Mouse (Mus musculus): ENCODE data around the gene Wdr3. TPM values are rescaled to one million over a fixed set of nuclear protein-coding genes. Genes with fewer than 3 reads are reported as not detected.

The Wdr3 gene
- polyA plus RNA-seq, 1 experiment from 2014 or later, result 43.6 TPM

DNA sequence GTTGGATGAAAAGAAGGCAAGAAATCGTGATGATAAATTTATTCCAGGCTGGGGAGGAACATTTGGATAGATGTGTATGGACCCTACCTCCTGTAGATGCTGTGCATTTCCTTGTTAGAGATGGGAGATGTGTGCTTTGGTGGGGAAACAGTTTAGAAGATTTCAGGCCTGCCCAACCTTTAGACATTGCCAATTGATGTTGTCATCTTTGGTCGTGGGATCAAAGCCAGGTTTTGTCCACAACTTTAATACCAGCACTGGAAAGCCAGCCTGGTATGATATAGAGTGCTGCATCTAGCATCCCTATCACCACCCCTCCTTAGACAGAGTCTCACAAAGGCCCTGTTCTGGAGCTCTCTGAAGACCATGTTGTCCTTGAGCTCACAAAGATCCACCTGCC, 1.3 kb upstream of the Wdr3 start:
- no peak overlapping the region for H3K4me3 ChIP-seq (replicated peaks; ENCODE audit: low read length)
- H3K36me3 ChIP-seq (ENCODE audit: control insufficient read depth, insufficient read depth, low read length), result peaks cover 9% of the 10 kb centered on the region; the same call in 1 of the 2 replicates
- no peak overlapping the region for H3K4me2 ChIP-seq (ENCODE audit: low read depth, low read length)
- no peak for ATAC-seq (ENCODE audit: insufficient read depth, low FRiP score)
- no peak overlapping the region for H3K27ac ChIP-seq (ENCODE audit: low read length)
- H3K4me1 ChIP-seq (ENCODE audit: control insufficient read depth, insufficient read depth, low read length), result peaks cover 10% of the 10 kb centered on the region
- no peaks in the 10 kb centered on the region for H3K9me3 ChIP-seq (replicated peaks; ENCODE audit: control insufficient read depth, low read length)
- WGBS, result 84% methylated on average over 2 of the region's 2 CpGs
- H3K9ac ChIP-seq (ENCODE audit: low read length), result no peak overlapping the region
- no peaks in the 10 kb centered on the region for H3K27me3 ChIP-seq (ENCODE audit: control insufficient read depth, insufficient read depth, low read length)

DNA sequence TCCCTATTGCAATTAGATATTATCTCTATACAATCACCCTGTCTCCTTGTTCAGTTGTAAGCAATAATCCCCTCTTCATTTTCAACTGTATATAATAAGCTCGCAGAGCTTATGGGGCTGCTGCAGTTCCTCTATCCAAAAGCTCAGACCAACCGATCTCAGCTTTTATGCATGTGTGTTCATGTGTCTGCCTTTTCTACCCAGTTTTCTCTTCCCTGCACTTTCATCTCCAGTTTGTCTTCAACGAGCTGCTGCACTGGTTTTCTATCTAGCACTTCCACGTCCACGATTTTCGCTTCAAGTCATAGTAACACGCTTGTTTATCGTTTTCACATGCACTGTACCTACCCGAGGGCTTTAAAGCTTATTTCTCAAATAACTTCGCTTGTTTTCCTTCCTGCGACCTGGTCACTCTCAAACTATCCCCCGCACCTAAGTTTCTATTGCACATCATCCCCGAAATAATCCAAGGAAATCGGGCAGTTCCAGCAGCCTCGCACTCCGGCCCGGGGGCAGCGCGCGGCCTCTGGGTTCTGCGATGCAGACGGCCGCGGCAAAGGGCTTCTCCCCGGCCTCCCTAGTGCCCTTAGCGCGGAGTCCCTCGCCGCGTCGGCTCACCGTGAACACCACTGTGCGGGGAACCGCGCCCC, 417 bp downstream of the Wdr3 start:
- H3K9ac ChIP-seq (ENCODE audit: low read length), result peak overlapping the region; percentile 90
- peak overlapping the region; percentile 88 for H3K4me3 ChIP-seq (replicated peaks; ENCODE audit: low read length)
- H3K36me3 ChIP-seq (ENCODE audit: control insufficient read depth, insufficient read depth, low read length), result peaks cover 10% of the 10 kb centered on the region
- WGBS, result 1% methylated on average over 35 of the region's 35 CpGs
- no peaks in the 10 kb centered on the region for H3K9me3 ChIP-seq (replicated peaks; ENCODE audit: control insufficient read depth, low read length)
- peaks cover 10% of the 10 kb centered on the region for H3K4me1 ChIP-seq (ENCODE audit: control insufficient read depth, insufficient read depth, low read length)
- no peak for ATAC-seq (ENCODE audit: insufficient read depth, low FRiP score)
- H3K27ac ChIP-seq (ENCODE audit: low read length), result peak overlapping the region; percentile 67
- H3K4me2 ChIP-seq (ENCODE audit: low read depth, low read length), result peak overlapping the region; percentile 67
- no peaks in the 10 kb centered on the region for H3K27me3 ChIP-seq (ENCODE audit: control insufficient read depth, insufficient read depth, low read length)

GRCm38 (mm10) chr3:100160682-100161445, 1.3 kb downstream of the Wdr3 start:
- ATAC-seq (ENCODE audit: insufficient read depth, low FRiP score), result no peak
- no peaks in the 10 kb centered on the region for H3K27me3 ChIP-seq (ENCODE audit: control insufficient read depth, insufficient read depth, low read length)
- no peaks in the 10 kb centered on the region for H3K9me3 ChIP-seq (replicated peaks; ENCODE audit: control insufficient read depth, low read length)
- H3K9ac ChIP-seq (ENCODE audit: low read length), result peak overlapping the region; percentile 90
- WGBS, result 73% methylated on average over 15 of the region's 15 CpGs
- H3K27ac ChIP-seq (ENCODE audit: low read length), result no peak overlapping the region; the same call in 1 of the 2 replicates
- peaks cover 18% of the 10 kb centered on the region for H3K36me3 ChIP-seq (ENCODE audit: control insufficient read depth, insufficient read depth, low read length)
- H3K4me1 ChIP-seq (ENCODE audit: control insufficient read depth, insufficient read depth, low read length), result peaks cover 10% of the 10 kb centered on the region
- peak overlapping the region; percentile 88 for H3K4me3 ChIP-seq (replicated peaks; ENCODE audit: low read length)
- H3K4me2 ChIP-seq (ENCODE audit: low read depth, low read length), result peak overlapping the region; percentile 67

- Histone ChIP-seq H3K4me3 (replicated peaks; ENCODE audit: low read length) (no peak overlapping the region), H3K27me3 (ENCODE audit: control insufficient read depth, insufficient read depth, low read length) (no peaks in the 10 kb centered on the region), H3K27ac (ENCODE audit: low read length) (no peak overlapping the region), H3K9ac (ENCODE audit: low read length) (no peak overlapping the region), H3K9me3 (replicated peaks; ENCODE audit: control insufficient read depth, low read length) (no peaks in the 10 kb centered on the region), H3K4me1 (ENCODE audit: control insufficient read depth, insufficient read depth, low read length) (no peaks in the 10 kb centered on the region), H3K4me2 (ENCODE audit: low read depth, low read length) (no peak overlapping the region), H3K36me3 (ENCODE audit: control insufficient read depth, insufficient read depth, low read length) (no peaks in the 10 kb centered on the region)
- WGBS, result 25% methylated on average over 1 of the region's 1 CpGs
- ATAC-seq (ENCODE audit: insufficient read depth, low FRiP score), result no peak
Observed at GRCm38 (mm10) chr3:100122445-100122844, 39.8 kb downstream of the Wdr3 start.

DNA sequence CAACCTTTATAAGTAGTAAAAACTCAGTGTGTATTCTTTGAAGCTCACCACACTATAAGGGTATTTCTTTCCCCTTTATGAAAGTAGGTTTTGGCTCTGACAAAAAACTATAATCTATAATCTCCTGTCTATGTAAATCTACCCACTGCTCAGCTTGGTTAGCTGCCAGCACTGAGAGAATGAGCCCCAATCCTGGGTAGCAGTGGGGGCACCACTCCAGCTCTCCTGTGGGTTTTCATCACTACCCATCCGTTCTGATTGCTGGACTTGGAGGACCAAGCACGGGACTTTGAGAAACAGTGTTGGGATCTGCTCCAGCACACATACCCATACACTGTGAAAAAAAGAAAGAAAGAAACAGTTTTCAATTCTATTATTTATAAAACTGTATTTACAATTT, 40.2 kb downstream of the Wdr3 start:
- 49% methylated on average over 2 of the region's 2 CpGs for WGBS
- Histone ChIP-seq H3K36me3 (ENCODE audit: control insufficient read depth, insufficient read depth, low read length) (no peaks in the 10 kb centered on the region), H3K9me3 (replicated peaks; ENCODE audit: control insufficient read depth, low read length) (no peaks in the 10 kb centered on the region), H3K4me3 (replicated peaks; ENCODE audit: low read length) (no peak overlapping the region), H3K27me3 (ENCODE audit: control insufficient read depth, insufficient read depth, low read length) (no peaks in the 10 kb centered on the region), H3K9ac (ENCODE audit: low read length) (no peak overlapping the region), H3K4me1 (ENCODE audit: control insufficient read depth, insufficient read depth, low read length) (no peaks in the 10 kb centered on the region), H3K4me2 (ENCODE audit: low read depth, low read length) (no peak overlapping the region), H3K27ac (ENCODE audit: low read length) (no peak overlapping the region)
- ATAC-seq (ENCODE audit: insufficient read depth, low FRiP score), result no peak; the same call in 1 of the 2 replicates

GRCm38 (mm10) chr3:100118681-100119080, 43.5 kb downstream of the Wdr3 start:
- ATAC-seq (ENCODE audit: insufficient read depth, low FRiP score), result no peak
- H3K9me3 ChIP-seq (replicated peaks; ENCODE audit: control insufficient read depth, low read length), result no peaks in the 10 kb centered on the region
- H3K27me3 ChIP-seq (ENCODE audit: control insufficient read depth, insufficient read depth, low read length), result no peaks in the 10 kb centered on the region
- H3K4me3 ChIP-seq (replicated peaks; ENCODE audit: low read length), result no peak overlapping the region
- no peak overlapping the region for H3K27ac ChIP-seq (ENCODE audit: low read length)
- no peak overlapping the region for H3K9ac ChIP-seq (ENCODE audit: low read length)
- H3K36me3 ChIP-seq (ENCODE audit: control insufficient read depth, insufficient read depth, low read length), result no peaks in the 10 kb centered on the region
- H3K4me2 ChIP-seq (ENCODE audit: low read depth, low read length), result no peak overlapping the region
- WGBS, result 76% methylated on average over 2 of the region's 2 CpGs
- no peaks in the 10 kb centered on the region for H3K4me1 ChIP-seq (ENCODE audit: control insufficient read depth, insufficient read depth, low read length)

DNA sequence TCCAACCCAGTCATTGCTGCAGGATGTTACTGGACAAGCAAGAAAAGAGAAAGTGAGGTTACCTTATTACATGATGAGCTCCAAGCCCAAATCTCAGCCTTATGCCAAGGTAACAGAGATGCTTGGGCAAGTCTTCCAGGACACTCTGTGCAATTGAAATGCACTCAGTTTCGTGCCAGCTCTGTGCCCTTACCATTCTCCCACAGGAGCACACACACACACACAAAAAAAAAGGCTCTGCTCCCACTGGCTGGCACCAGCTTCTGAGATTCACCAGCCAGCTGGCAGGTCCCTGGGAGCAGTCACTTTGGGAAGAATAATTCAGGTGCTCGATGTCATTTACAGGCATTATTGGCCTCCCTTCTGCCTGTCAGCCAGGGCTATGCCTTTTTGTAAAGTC, 55.5 kb downstream of the Wdr3 start:
- ATAC-seq (ENCODE audit: insufficient read depth, low FRiP score), result no peak
- no peak overlapping the region for H3K27ac ChIP-seq (ENCODE audit: low read length)

DNA sequence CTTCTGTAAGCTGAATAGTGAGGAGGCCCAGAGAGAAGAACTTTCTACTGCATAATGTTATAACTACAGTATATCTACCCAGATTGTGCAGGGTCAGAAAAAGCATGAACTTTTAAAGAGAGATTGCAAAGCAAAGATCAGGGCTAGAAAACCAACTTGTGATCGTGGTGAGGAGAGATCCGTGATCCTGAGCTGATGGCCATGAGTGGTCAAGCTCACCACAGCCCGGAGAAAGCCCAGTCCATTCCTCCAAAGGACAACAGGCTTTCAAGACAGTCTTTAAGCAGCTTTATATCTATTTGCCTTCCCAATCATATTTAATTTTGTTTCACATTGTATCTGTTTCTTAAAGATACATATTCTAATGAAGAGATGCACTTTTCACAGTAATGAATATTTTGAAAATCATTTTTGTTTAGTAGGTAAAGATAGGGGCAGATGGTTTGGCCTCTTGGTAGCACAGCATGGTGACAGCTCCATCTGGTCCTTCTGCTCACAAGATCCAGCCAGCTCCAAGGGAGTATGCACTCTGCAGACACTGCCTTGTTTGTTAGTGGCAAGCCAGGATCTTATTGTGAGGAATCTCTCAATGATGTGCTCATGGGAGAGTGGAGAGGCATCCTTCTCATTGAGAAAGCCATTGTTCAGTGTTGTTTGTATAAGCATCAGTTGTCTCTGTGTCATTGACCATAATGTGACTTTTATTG, 59.7 kb downstream of the Wdr3 start:
- H3K27me3 ChIP-seq (ENCODE audit: control insufficient read depth, insufficient read depth, low read length), result no peaks in the 10 kb centered on the region
- ATAC-seq (ENCODE audit: insufficient read depth, low FRiP score), result no peak
- no peaks in the 10 kb centered on the region for H3K4me1 ChIP-seq (ENCODE audit: control insufficient read depth, insufficient read depth, low read length)
- no peak overlapping the region for H3K4me3 ChIP-seq (replicated peaks; ENCODE audit: low read length)
- H3K27ac ChIP-seq (ENCODE audit: low read length), result no peak overlapping the region
- H3K36me3 ChIP-seq (ENCODE audit: control insufficient read depth, insufficient read depth, low read length), result no peaks in the 10 kb centered on the region
- no peak overlapping the region for H3K4me2 ChIP-seq (ENCODE audit: low read depth, low read length)
- H3K9me3 ChIP-seq (replicated peaks; ENCODE audit: control insufficient read depth, low read length), result no peaks in the 10 kb centered on the region
- H3K9ac ChIP-seq (ENCODE audit: low read length), result no peak overlapping the region
- 87% methylated on average over 3 of the region's 3 CpGs for WGBS

More for the DNA sequence above, 55.5 kb downstream of the Wdr3 start:
- Histone ChIP-seq H3K4me2 (ENCODE audit: low read depth, low read length) (no peak overlapping the region), H3K27me3 (ENCODE audit: control insufficient read depth, insufficient read depth, low read length) (no peaks in the 10 kb centered on the region), H3K4me3 (replicated peaks; ENCODE audit: low read length) (no peak overlapping the region), H3K9me3 (replicated peaks; ENCODE audit: control insufficient read depth, low read length) (no peaks in the 10 kb centered on the region), H3K4me1 (ENCODE audit: control insufficient read depth, insufficient read depth, low read length) (no peaks in the 10 kb centered on the region), H3K9ac (ENCODE audit: low read length) (no peak overlapping the region), H3K36me3 (ENCODE audit: control insufficient read depth, insufficient read depth, low read length) (no peaks in the 10 kb centered on the region)
- WGBS, result 80% methylated on average over 2 of the region's 2 CpGs
